Mouse (Mus musculus) ovary, postnatal 14 days (tissue): ENCODE measurements around the gene Olfr585.

Source experiments
- DNase-seq: peaks from one replicate; pipeline ENCODE4 v3.0.0; 2022; ENCODE audit warnings: low spot score

The Olfr585 gene

DNA sequence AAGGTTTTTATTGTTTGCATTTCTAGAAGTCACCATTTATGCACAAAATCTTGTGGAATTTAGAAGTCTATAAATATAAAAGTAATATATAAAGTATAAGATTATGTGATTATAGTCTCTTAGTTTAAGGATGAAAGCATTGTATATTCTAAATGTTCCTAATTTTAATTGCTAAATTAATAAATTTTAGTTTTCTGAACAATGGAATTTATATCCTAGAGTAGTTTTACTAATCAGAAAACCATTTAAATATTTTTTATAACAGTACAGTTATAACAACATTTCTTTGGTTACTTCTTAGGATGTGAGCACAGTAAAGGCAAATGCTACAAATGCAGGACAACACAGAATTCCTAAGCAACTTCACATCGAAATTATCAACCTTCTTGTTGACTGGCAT lies at the start of gene Olfr585:
Olfr585 (plus strand) TSS at position 301 of the 400 bp plus-strand sequence.
- DNase-seq: no peak

DNA sequence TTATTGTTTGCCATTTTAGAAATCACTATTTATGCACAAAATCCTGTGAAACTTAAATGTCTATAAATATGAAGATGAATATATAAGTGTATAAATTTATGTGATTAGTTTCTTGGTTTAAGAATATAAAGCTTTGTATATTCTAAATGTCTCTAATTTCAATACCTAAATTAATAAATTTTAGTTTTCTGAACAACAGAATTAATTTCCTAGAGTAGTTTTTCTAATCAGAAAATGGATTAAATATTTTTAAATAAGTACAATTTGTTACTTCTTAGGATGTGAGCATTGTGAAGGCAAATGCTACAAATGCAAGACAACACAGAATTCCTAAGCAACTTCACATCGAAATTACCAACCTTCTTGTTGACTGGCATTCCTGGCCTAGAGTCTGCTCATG lies 46.5 kb upstream of the Olfr585 start, which contains the start of gene Olfr583:
Olfr583 (plus strand) TSS at position 301 of the 400 bp plus-strand sequence.
- DNase-seq: no peak

DNA sequence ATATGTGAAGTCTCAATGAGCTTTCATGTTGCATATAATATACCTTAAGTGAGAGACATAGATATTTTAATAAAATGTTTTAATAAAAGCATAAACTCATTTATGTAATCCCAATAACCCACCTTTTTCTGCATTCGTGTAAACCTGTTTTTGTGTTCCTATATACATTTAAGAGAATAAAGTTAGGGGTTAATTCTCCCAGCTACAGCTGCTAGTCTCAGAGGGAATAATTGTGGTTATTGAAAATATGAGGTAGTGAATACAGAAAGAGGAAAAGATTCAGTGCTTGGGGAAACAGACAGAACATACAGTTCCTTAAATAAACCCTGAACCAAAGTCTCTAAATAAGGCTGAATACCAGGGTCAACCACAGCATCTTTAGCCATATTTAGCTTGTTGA lies 15.9 kb upstream of the Olfr585 start, which contains the start of gene Olfr584:
Olfr584 (plus strand) TSS at position 301 of the 400 bp plus-strand sequence.
- DNase-seq: no peak

DNA sequence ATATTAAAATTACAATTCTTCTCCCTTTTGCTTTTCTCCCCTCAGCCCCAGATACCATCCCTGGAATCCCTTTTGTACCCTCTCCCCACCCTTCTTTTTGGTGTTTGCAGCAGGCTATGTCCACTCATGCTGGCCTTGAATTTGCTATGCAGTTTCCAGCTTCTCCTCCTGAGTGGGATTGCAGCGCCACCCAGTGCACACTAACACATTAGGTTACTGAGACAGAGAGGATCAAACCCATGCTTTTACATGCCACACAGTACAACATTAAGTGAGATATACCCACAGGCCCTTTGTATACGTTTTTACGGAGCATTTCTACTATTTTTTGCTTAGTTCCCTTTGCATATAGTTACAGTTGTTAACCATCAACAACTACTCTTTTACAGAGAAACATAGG lies 21.9 kb downstream of the Olfr585 start:
- DNase-seq: no peak

DNA sequence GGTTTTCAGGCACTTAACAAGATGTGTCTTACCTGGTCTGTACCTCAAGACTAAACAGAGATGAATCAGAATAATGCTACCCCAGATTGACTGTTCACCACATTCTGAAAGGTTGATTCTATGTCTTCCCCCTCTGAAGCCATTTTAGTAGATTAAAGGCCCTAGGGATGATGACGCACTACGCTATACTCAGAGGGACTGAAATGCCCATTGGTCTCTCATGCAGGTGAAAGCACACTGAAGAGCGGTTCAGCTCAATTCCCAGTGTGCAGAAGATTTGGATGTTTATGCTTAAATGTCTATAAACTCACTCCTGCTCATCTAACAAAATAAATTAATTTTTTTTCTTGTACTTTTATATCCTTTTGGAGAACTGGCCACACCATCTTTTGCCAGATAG lies 28.0 kb downstream of the Olfr585 start, which contains the start of gene Olfr586:
Olfr586 (minus strand) TSS at position 101 of the 400 bp plus-strand sequence.
- DNase-seq: no peak

DNA sequence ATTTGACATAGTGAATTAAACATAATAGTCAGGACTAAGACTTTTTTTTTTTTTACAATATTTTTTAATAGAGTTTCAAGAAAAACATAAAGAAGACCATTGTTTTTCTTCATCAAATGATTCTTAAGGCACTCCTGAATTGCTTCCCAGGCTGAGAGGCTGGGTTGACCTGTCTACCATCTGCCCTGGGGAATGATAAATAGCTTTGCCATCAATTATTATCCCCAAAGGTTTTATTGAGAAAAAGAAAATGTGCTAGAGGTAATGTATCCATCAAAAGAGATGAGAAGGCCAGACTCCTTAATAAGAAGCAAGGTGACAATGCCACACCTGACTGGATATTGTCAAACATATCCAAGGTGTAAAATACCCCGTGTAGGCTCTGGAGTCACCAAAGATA lies 43.1 kb downstream of the Olfr585 start, which contains the start of gene Olfr588-ps1:
Olfr588-ps1 (plus strand) TSS at position 301 of the 400 bp plus-strand sequence.
- DNase-seq: no peak
